10 mouse cellular contexts compared by ENCODE assay signal in genomic region chr2:173183836-173184460, GRCm38 (mm10). TPM values are rescaled to one million over a fixed set of nuclear protein-coding genes. Genes with fewer than 3 reads are reported as not detected.
A peak's percentile ranks its signal among the peaks of the same experiment; 100 is the strongest.
DNase-seq lines count a peak whose midpoint lies in the region; ATAC-seq and TF ChIP-seq lines count a peak whose summit lies in the region.
"Had no signal": no experiment of that assay in that cellular context is flagged by ENCODE, and none has a peak within 500 bp of the region (broad histone marks: within the 10 kb centered on the region; RNA-seq: fewer than 3 reads in every experiment).

No protein-coding gene starts in this region.

- no peaks in the 10 kb centered on the region for H3K36me3 ChIP-seq in spleen, adult 2 months (ENCODE audit: control insufficient read depth, insufficient read depth, low read length)
- H3K36me3 ChIP-seq: G1E had no signal

- peak; percentile 59; the same call in 1 of the 2 replicates for TF ChIP-seq CTCF in spleen, adult 2 months (IDR thresholded peaks at IDR 0.05; ENCODE audit: extremely low read depth, insufficient read depth, insufficient read length, insufficient replicate concordance)

- H3K4me3 ChIP-seq in spleen, adult 2 months (ENCODE audit: extremely low read depth, insufficient read depth, insufficient read length) = no peak overlapping the region
- H3K4me3 ChIP-seq: myocyte had no signal

- no peaks in the 10 kb centered on the region for H3K27me3 ChIP-seq in spleen, adult 2 months (ENCODE audit: control insufficient read depth, insufficient read depth, low read length)

- no peak overlapping the region for H3K27ac ChIP-seq in spleen, adult 2 months (ENCODE audit: insufficient read depth, low read length)

- ATAC-seq in common myeloid progenitor, adult 5-6 weeks (replicated peaks; ENCODE audit: low read depth, poor library complexity, severe bottlenecking) = peak; percentile 31
- ATAC-seq in granulocyte monocyte progenitor cell, adult 5-6 weeks (replicated peaks; ENCODE audit: poor library complexity, severe bottlenecking) = peak; percentile 25; the same call in 1 of the 2 replicates
- peak; percentile 56 for ATAC-seq in megakaryocyte, adult 5-6 weeks (ENCODE audit: poor library complexity, severe bottlenecking)

- H3K4me1 ChIP-seq in spleen, adult 2 months (ENCODE audit: control insufficient read depth, insufficient read depth, insufficient read length) = no peaks in the 10 kb centered on the region

- no peak for TF ChIP-seq POLR2A in spleen, adult 2 months (IDR thresholded peaks at IDR 0.05; ENCODE audit: low read depth, low read length)

- WGBS in spleen, adult 2 months = 7% methylated on average over 8 of the region's 8 CpGs

- DNase-seq in cerebellum, adult 18-20 months = peak; percentile 27 to 48
- no peak for DNase-seq in cerebellum, adult 11 months
- DNase-seq in CD4-positive helper T cell, adult 2 months (ENCODE audit: low read depth, low spot score) = peak; percentile 27
- DNase-seq in kidney, postnatal 25 days = peak; percentile 85 to 93
- peak in 1 of 2 experiments; percentile 45 for DNase-seq in spleen, adult 2 months (ENCODE audit: low read depth in 1 of 2, low spot score in 2 of 2)

RNA-seq across cellular contexts. Expression of gene Pck1, which starts 31.1 kb away (rescaled TPM):
- total RNA-seq in common myeloid progenitor, adult 5-6 weeks (2017) = not detected in 2 replicates
- not detected in 2 replicates for total RNA-seq in granulocyte monocyte progenitor cell, adult 5-6 weeks (2014; fragmentation: Nextera tagmentation)
- not detected in 2 replicates for total RNA-seq in granulocyte monocyte progenitor cell, adult 5-6 weeks (2017)
- not detected in 2 replicates for total RNA-seq in megakaryocyte, adult 5-6 weeks (2015)
- total RNA-seq in megakaryocyte, adult 5-6 weeks (2017) = not detected in 2 replicates
- polyA plus RNA-seq in spleen, adult 2 months (2012; rRNA removed) = 0.28 and 0.76 TPM in 2 replicates
- polyA plus RNA-seq: G1E, myocyte had no signal

RNA-seq across cellular contexts. Expression of gene Zbp1, which starts 34.8 kb away (rescaled TPM):
- total RNA-seq in common myeloid progenitor, adult 5-6 weeks (2017) = 0.15 and 6.0 TPM in 2 replicates
- 1.8 and 5.0 TPM in 2 replicates for total RNA-seq in granulocyte monocyte progenitor cell, adult 5-6 weeks (2014; fragmentation: Nextera tagmentation)
- total RNA-seq in granulocyte monocyte progenitor cell, adult 5-6 weeks (2017) = 1.2 and 5.3 TPM in 2 replicates
- 54.6 and 63.0 TPM in 2 replicates for total RNA-seq in megakaryocyte, adult 5-6 weeks (2015)
- 35.6 and 56.8 TPM in 2 replicates for total RNA-seq in megakaryocyte, adult 5-6 weeks (2017)
- polyA plus RNA-seq in spleen, adult 2 months (2012; rRNA removed) = 19.6 and 26.8 TPM in 2 replicates
- polyA plus RNA-seq: G1E had no signal
